20 mouse cellular contexts compared by ENCODE assay signal in genomic region chr8:108634282-108634681, GRCm38 (mm10).
DNase-seq lines count a peak whose midpoint lies in the region; ATAC-seq and TF ChIP-seq lines count a peak whose summit lies in the region.
"Had no signal": no experiment of that assay in that cellular context is flagged by ENCODE, and none has a peak within 500 bp of the region (broad histone marks: within the 10 kb centered on the region; RNA-seq: fewer than 3 reads in every experiment).

No protein-coding gene starts in this region.

- H3K4me1 ChIP-seq in embryonic facial prominence, embryonic 14.5 days (ENCODE audit: control insufficient read depth, insufficient read depth, low read length), result 0 out of 2 replicates have a peak, but pooled peaks cover 4% of the 10 kb centered on the region
- H3K4me1 ChIP-seq in limb, embryonic 10.5 days, result peaks cover 4% of the 10 kb centered on the region
- no peaks in the 10 kb centered on the region for H3K4me1 ChIP-seq in cerebellum, adult 2 months (ENCODE audit: control insufficient read depth, insufficient read depth, low read length)
- H3K4me1 ChIP-seq: heart, embryonic 12.5 days; hindbrain, embryonic 15.5 days had no signal

- no peaks in the 10 kb centered on the region for H3K9me3 ChIP-seq in embryonic facial prominence, embryonic 14.5 days (ENCODE audit: control insufficient read depth, low read length)
- no peaks in the 10 kb centered on the region for H3K9me3 ChIP-seq in limb, embryonic 10.5 days (replicated peaks)
- H3K9me3 ChIP-seq: embryonic facial prominence, embryonic 13.5 days; forebrain, embryonic 10.5 days; hindbrain, embryonic 15.5 days had no signal

- no peak for ATAC-seq in embryonic facial prominence, embryonic 14.5 days (ENCODE audit: low read depth)
- ATAC-seq: forebrain, embryonic 14.5 days had no signal

- TF ChIP-seq POLR2A in cerebellum, adult 2 months (IDR thresholded peaks at IDR 0.05; ENCODE audit: borderline replicate concordance, insufficient read depth, low read length), result no peak

- no peak for TF ChIP-seq CTCF in cerebellum, adult 2 months (IDR thresholded peaks at IDR 0.05; ENCODE audit: borderline replicate concordance, insufficient read depth, low read depth, low read length)

- H3K36me3 ChIP-seq in embryonic facial prominence, embryonic 14.5 days (ENCODE audit: control insufficient read depth, insufficient read depth, low read length), result no peaks in the 10 kb centered on the region
- no peaks in the 10 kb centered on the region for H3K36me3 ChIP-seq in limb, embryonic 10.5 days
- H3K36me3 ChIP-seq: embryonic facial prominence, embryonic 13.5 days; forebrain, embryonic 10.5 days; heart, embryonic 12.5 days; hindbrain, embryonic 15.5 days had no signal

- WGBS in embryonic facial prominence, embryonic 14.5 days, result 47% methylated on average over 3 of the region's 3 CpGs
- WGBS in limb, embryonic 10.5 days, result 45% methylated on average over 3 of the region's 3 CpGs
- WGBS in cerebellum, adult 2 months, result 44% methylated on average over 3 of the region's 3 CpGs

- no peak overlapping the region for H3K9ac ChIP-seq in embryonic facial prominence, embryonic 14.5 days (ENCODE audit: low read depth, low read length)
- H3K9ac ChIP-seq: embryonic facial prominence, embryonic 13.5 days; heart, embryonic 12.5 days; hindbrain, embryonic 15.5 days had no signal

- peak; percentile 79 for DNase-seq in heart, adult 11 months
- no peak for DNase-seq in heart, adult 9 months (ENCODE audit: low spot score in 2 of 2)
- peak; percentile 8 for DNase-seq in 416B (ENCODE audit: low read depth)
- DNase-seq in embryonic facial prominence, embryonic 14.5 days (ENCODE audit: low spot score), result peak; percentile 41
- no peak for DNase-seq in limb, embryonic 10.5 days (ENCODE audit: low spot score)
- no peak for DNase-seq in thymus, postnatal 0 days (ENCODE audit: low spot score)
- DNase-seq in cerebellum, adult 2 months, result no peak
- DNase-seq in thymus, postnatal 36 days, result no peak
- DNase-seq: adrenal gland, postnatal 10 days; cerebellum, adult 8-10 months; cerebellum, postnatal 14 days; gastrocnemius, adult 2 months; gastrocnemius, postnatal 36 days; heart, adult 2 months had no signal

- no peak overlapping the region for H3K27ac ChIP-seq in embryonic facial prominence, embryonic 14.5 days (replicated peaks; ENCODE audit: low read depth, low read length)
- H3K27ac ChIP-seq in limb, embryonic 10.5 days, result 0 out of 2 replicates have a peak overlapping the region, but pooled peaks have one; percentile 19
- no peak overlapping the region for H3K27ac ChIP-seq in cerebellum, adult 2 months (ENCODE audit: insufficient read depth, low read length)
- H3K27ac ChIP-seq: embryonic facial prominence, embryonic 13.5 days; forebrain, embryonic 10.5 days; gastrocnemius, adult 2 months; heart, adult 2 months; hindbrain, embryonic 15.5 days had no signal

- H3K27me3 ChIP-seq in embryonic facial prominence, embryonic 14.5 days (replicated peaks; ENCODE audit: control insufficient read depth, insufficient read depth, low read length), result no peaks in the 10 kb centered on the region
- no peaks in the 10 kb centered on the region for H3K27me3 ChIP-seq in limb, embryonic 10.5 days (ENCODE audit: low read depth, poor library complexity, severe bottlenecking)
- no peaks in the 10 kb centered on the region for H3K27me3 ChIP-seq in cerebellum, adult 2 months (ENCODE audit: control insufficient read depth, insufficient read depth, low read length)
- H3K27me3 ChIP-seq: embryonic facial prominence, embryonic 13.5 days; heart, embryonic 12.5 days; hindbrain, embryonic 15.5 days had no signal

- no peak overlapping the region for H3K4me2 ChIP-seq in embryonic facial prominence, embryonic 14.5 days (ENCODE audit: low read depth, low read length)
- H3K4me2 ChIP-seq: embryonic facial prominence, embryonic 13.5 days; heart, embryonic 12.5 days; hindbrain, embryonic 15.5 days had no signal

- no peak overlapping the region for H3K4me3 ChIP-seq in embryonic facial prominence, embryonic 14.5 days (ENCODE audit: low read depth, low read length)
- H3K4me3 ChIP-seq in limb, embryonic 10.5 days, result no peak overlapping the region
- no peak overlapping the region for H3K4me3 ChIP-seq in cerebellum, adult 2 months (replicated peaks; ENCODE audit: insufficient read depth, low read depth, low read length)
- H3K4me3 ChIP-seq: embryonic facial prominence, embryonic 13.5 days; erythroblast, embryonic 14.5 days; forebrain, embryonic 10.5 days; gastrocnemius, adult 2 months; heart, adult 2 months; heart, embryonic 12.5 days; hindbrain, embryonic 15.5 days had no signal

Comparison
In these comparisons a context has a peak if more than half of its experiments do, and no peak if none do; other contexts are left out.
1. DNase-seq: peak in heart, adult 11 months (single experiment), 416B (single experiment) and embryonic facial prominence, embryonic 14.5 days (single experiment); none in heart, adult 9 months (0 of 2), limb, embryonic 10.5 days (single experiment), thymus, postnatal 0 days (single experiment), cerebellum, adult 2 months (0 of 2) and thymus, postnatal 36 days (0 of 2).